Mouse (Mus musculus): ENCODE data around the gene Lamb3. TPM values are rescaled to one million over a fixed set of nuclear protein-coding genes. Genes with fewer than 3 reads are reported as not detected.

Lamb3 gene
- polyA plus RNA-seq, 1 experiment, result 4.6 TPM

- WGBS, result 68% methylated on average over 4 of the region's 4 CpGs
- Histone ChIP-seq H3K4me1 (ENCODE audit: control insufficient read depth, insufficient read depth, insufficient read length) (peaks cover 1% of the 10 kb centered on the region; the same call in 1 of the 2 replicates), H3K4me3 (ENCODE audit: extremely low read depth, insufficient read depth, insufficient read length) (no peak overlapping the region), H3K27ac (ENCODE audit: insufficient read depth, low read length) (no peak overlapping the region), H3K36me3 (ENCODE audit: control insufficient read depth, insufficient read depth, low read length) (no peaks in the 10 kb centered on the region), H3K27me3 (ENCODE audit: control insufficient read depth, insufficient read depth, low read length) (no peaks in the 10 kb centered on the region)
- TF ChIP-seq POLR2A (IDR thresholded peaks at IDR 0.05; ENCODE audit: low read depth, low read length) (no peak), CTCF (IDR thresholded peaks at IDR 0.05; ENCODE audit: extremely low read depth, insufficient read depth, insufficient read length, insufficient replicate concordance) (no peak)
- DNase-seq (ENCODE audit: low read depth in 1 of 2, low spot score in 2 of 2), result no peak
Measured at GRCm38 (mm10) chr1:193343853-193344252, 136.4 kb downstream of the Lamb3 start.

DNA sequence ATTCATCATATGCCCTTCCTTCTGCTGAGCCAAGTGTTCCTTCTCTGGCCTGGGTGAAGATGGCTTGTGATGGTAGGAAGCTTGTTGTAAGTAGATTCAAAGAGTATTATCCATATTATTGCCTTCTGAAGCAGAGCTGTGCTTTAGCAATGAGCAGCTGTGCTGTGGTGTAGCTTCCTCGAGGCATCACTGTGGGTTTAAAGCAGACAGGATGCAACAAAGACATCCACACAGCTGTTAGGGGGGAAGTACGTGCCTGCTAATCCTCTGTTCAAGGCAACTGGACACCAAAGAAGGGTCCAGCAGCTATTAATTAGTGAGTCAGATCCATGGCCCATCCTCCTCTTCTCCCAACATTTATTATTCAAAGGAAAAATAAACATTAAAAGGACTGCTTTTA, 137.5 kb downstream of the Lamb3 start:
- Histone ChIP-seq H3K27me3 (ENCODE audit: control insufficient read depth, insufficient read depth, low read length) (no peaks in the 10 kb centered on the region), H3K27ac (ENCODE audit: insufficient read depth, low read length) (no peak overlapping the region), H3K4me1 (ENCODE audit: control insufficient read depth, insufficient read depth, insufficient read length) (no peaks in the 10 kb centered on the region), H3K36me3 (ENCODE audit: control insufficient read depth, insufficient read depth, low read length) (no peaks in the 10 kb centered on the region), H3K4me3 (ENCODE audit: extremely low read depth, insufficient read depth, insufficient read length) (no peak overlapping the region)
- DNase-seq (ENCODE audit: low read depth in 1 of 2, low spot score in 2 of 2), result no peak
- WGBS, result 8% methylated on average over 2 of the region's 2 CpGs
- TF ChIP-seq CTCF (IDR thresholded peaks at IDR 0.05; ENCODE audit: extremely low read depth, insufficient read depth, insufficient read length, insufficient replicate concordance) (no peak), POLR2A (IDR thresholded peaks at IDR 0.05; ENCODE audit: low read depth, low read length) (no peak)

GRCm38 (mm10) chr1:193346908-193347307, 139.4 kb downstream of the Lamb3 start:
- Histone ChIP-seq H3K36me3 (ENCODE audit: control insufficient read depth, insufficient read depth, low read length) (no peaks in the 10 kb centered on the region), H3K27ac (ENCODE audit: insufficient read depth, low read length) (no peak overlapping the region), H3K4me3 (ENCODE audit: extremely low read depth, insufficient read depth, insufficient read length) (no peak overlapping the region), H3K4me1 (ENCODE audit: control insufficient read depth, insufficient read depth, insufficient read length) (no peaks in the 10 kb centered on the region), H3K27me3 (ENCODE audit: control insufficient read depth, insufficient read depth, low read length) (no peaks in the 10 kb centered on the region)
- 64% methylated on average over 3 of the region's 3 CpGs for WGBS
- DNase-seq (ENCODE audit: low read depth in 1 of 2, low spot score in 2 of 2), result no peak
- no peak for TF ChIP-seq CTCF (IDR thresholded peaks at IDR 0.05; ENCODE audit: extremely low read depth, insufficient read depth, insufficient read length, insufficient replicate concordance)
- TF ChIP-seq POLR2A (IDR thresholded peaks at IDR 0.05; ENCODE audit: low read depth, low read length), result no peak

DNA sequence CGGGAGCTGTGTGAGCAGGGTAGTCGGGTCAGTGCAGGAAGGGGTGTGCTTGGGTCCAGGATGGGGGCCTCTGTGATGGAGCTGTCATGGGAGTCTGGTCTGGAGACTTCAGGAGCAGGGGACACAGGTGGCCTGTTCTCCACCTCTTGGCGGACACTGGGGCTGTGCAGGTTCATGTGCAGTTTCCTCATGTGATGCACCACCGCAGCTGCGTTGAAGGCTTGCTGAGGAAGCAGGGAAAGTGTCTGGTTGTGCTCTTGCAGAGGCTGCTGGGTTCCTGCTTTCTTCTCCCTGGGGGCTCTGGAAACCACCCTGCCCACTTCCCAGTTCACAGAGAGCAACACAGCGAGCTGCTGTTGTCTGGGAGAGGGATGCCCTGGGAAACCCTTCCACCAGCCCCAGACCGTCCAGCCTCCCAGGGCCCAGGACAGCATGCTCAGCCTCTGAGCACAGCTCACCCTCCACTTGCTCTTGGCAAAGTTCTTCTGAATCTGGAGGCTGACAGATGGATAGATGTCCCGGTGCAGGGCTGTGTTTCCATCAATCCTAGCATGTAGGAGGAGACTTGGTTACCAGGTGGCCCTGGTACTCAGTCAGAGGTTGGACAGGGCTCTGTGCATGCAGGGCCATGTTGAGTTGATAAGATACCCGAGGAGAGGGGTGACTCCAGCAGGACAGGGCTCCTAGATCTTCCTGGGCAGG, 140.9 kb downstream of the Lamb3 start:
- H3K4me3 ChIP-seq (ENCODE audit: extremely low read depth, insufficient read depth, insufficient read length), result no peak overlapping the region
- WGBS, result 62% methylated on average over 9 of the region's 9 CpGs
- H3K27ac ChIP-seq (ENCODE audit: insufficient read depth, low read length), result no peak overlapping the region
- no peak for TF ChIP-seq CTCF (IDR thresholded peaks at IDR 0.05; ENCODE audit: extremely low read depth, insufficient read depth, insufficient read length, insufficient replicate concordance)
- no peak for TF ChIP-seq POLR2A (IDR thresholded peaks at IDR 0.05; ENCODE audit: low read depth, low read length)
- H3K36me3 ChIP-seq (ENCODE audit: control insufficient read depth, insufficient read depth, low read length), result no peaks in the 10 kb centered on the region
- no peak for DNase-seq (ENCODE audit: low read depth in 1 of 2, low spot score in 2 of 2)
- H3K27me3 ChIP-seq (ENCODE audit: control insufficient read depth, insufficient read depth, low read length), result no peaks in the 10 kb centered on the region
- no peaks in the 10 kb centered on the region for H3K4me1 ChIP-seq (ENCODE audit: control insufficient read depth, insufficient read depth, insufficient read length)

- Histone ChIP-seq H3K4me3 (ENCODE audit: extremely low read depth, insufficient read depth, insufficient read length) (no peak overlapping the region), H3K27me3 (ENCODE audit: control insufficient read depth, insufficient read depth, low read length) (no peaks in the 10 kb centered on the region), H3K36me3 (ENCODE audit: control insufficient read depth, insufficient read depth, low read length) (no peaks in the 10 kb centered on the region), H3K27ac (ENCODE audit: insufficient read depth, low read length) (no peak overlapping the region), H3K4me1 (ENCODE audit: control insufficient read depth, insufficient read depth, insufficient read length) (no peaks in the 10 kb centered on the region)
- TF ChIP-seq POLR2A (IDR thresholded peaks at IDR 0.05; ENCODE audit: low read depth, low read length) (no peak), CTCF (IDR thresholded peaks at IDR 0.05; ENCODE audit: extremely low read depth, insufficient read depth, insufficient read length, insufficient replicate concordance) (no peak)
- WGBS, result 77% methylated on average over 10 of the region's 10 CpGs
- DNase-seq (ENCODE audit: low read depth in 1 of 2, low spot score in 2 of 2), result no peak
Measured at GRCm38 (mm10) chr1:193349702-193350545, 142.4 kb downstream of the Lamb3 start.

DNA sequence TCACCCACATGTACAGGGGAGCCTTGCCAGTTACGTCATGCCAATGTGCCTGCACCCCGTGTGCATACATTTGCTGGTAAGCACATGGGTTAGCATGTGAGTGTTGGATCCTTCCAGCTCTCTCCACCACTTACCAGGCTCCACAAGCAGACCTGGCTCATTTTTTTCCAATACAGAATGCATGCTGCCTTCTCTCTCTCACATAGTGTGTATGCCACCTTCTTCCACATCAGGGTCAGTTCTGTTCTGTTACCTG, 143.0 kb downstream of the Lamb3 start:
- no peaks in the 10 kb centered on the region for H3K27me3 ChIP-seq (ENCODE audit: control insufficient read depth, insufficient read depth, low read length)
- no peaks in the 10 kb centered on the region for H3K4me1 ChIP-seq (ENCODE audit: control insufficient read depth, insufficient read depth, insufficient read length)
- WGBS, result 94% methylated on average over 2 of the region's 2 CpGs
- no peak overlapping the region for H3K4me3 ChIP-seq (ENCODE audit: extremely low read depth, insufficient read depth, insufficient read length)
- TF ChIP-seq CTCF (IDR thresholded peaks at IDR 0.05; ENCODE audit: extremely low read depth, insufficient read depth, insufficient read length, insufficient replicate concordance), result no peak
- TF ChIP-seq POLR2A (IDR thresholded peaks at IDR 0.05; ENCODE audit: low read depth, low read length), result no peak
- no peaks in the 10 kb centered on the region for H3K36me3 ChIP-seq (ENCODE audit: control insufficient read depth, insufficient read depth, low read length)
- no peak overlapping the region for H3K27ac ChIP-seq (ENCODE audit: insufficient read depth, low read length)
- no peak for DNase-seq (ENCODE audit: low read depth in 1 of 2, low spot score in 2 of 2)

DNA sequence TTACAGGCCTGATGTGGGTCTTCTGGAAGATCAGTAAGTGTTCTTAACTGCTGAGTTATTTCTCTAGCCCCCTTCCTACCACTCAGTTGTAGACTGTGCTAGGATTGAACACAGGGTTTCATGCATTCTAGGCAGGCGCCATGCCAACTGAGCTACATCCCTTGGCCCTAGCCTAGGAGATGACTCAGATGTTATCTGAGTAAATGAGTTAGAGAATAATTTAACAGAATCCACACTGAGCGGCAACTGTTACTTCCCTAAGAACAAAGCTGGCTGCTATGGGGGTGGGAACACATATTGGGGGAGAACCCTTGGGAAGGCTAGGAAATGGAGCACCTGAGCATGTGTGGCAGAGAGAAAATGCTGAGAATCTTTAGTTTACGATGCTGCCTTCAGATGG, 144.1 kb downstream of the Lamb3 start:
- WGBS, result 96% methylated on average over 3 of the region's 3 CpGs

More for the DNA sequence above, 144.1 kb downstream of the Lamb3 start:
- TF ChIP-seq POLR2A (IDR thresholded peaks at IDR 0.05; ENCODE audit: low read depth, low read length) (no peak), CTCF (IDR thresholded peaks at IDR 0.05; ENCODE audit: extremely low read depth, insufficient read depth, insufficient read length, insufficient replicate concordance) (no peak)
- DNase-seq (ENCODE audit: low read depth in 1 of 2, low spot score in 2 of 2), result no peak
- Histone ChIP-seq H3K27me3 (ENCODE audit: control insufficient read depth, insufficient read depth, low read length) (no peaks in the 10 kb centered on the region), H3K4me3 (ENCODE audit: extremely low read depth, insufficient read depth, insufficient read length) (no peak overlapping the region), H3K36me3 (ENCODE audit: control insufficient read depth, insufficient read depth, low read length) (no peaks in the 10 kb centered on the region), H3K27ac (ENCODE audit: insufficient read depth, low read length) (no peak overlapping the region), H3K4me1 (ENCODE audit: control insufficient read depth, insufficient read depth, insufficient read length) (no peaks in the 10 kb centered on the region)

Data from spleen, adult 2 months (tissue).